Mouse (Mus musculus): ENCODE measurements around the gene Smad9. TPM values are rescaled to one million over a fixed set of nuclear protein-coding genes. Genes with fewer than 3 reads are reported as not detected.

The Smad9 gene
- not detected for polyA plus RNA-seq (2017; shearing (Covaris generic))

GRCm38 (mm10) chr3:54755145-54756041, at the start of gene Smad9:
Smad9 (plus strand) TSS chr3:54755582.

GRCm38 (mm10) chr3:54714253-54714652, 41.1 kb upstream of the Smad9 start, which contains the start of gene Gm21958:
Gm21958 (minus strand) TSS chr3:54714353.

GRCm38 (mm10) chr3:54735247-54736046, 19.9 kb upstream of the Smad9 start, which contains the start of the genes Exosc8 and Alg5:
Exosc8 (minus strand) TSS chr3:54735393.
Alg5 (plus strand) TSS chr3:54735539.

GRCm38 (mm10) chr3:54807666-54808217, 52.4 kb downstream of the Smad9 start, which contains the start of gene Rfxap:
Rfxap (minus strand) TSS chr3:54807791.

Other genes starting within 250 kb of the Smad9 start
- gene Supt20, start 62.8 kb upstream of the Smad9 start, polyA plus RNA-seq (2017; shearing (Covaris generic)) = 368 TPM
- not detected for gene Gm21958, start 41.2 kb upstream of the Smad9 start, polyA plus RNA-seq (2017; shearing (Covaris generic))
- gene Exosc8, start 20.2 kb upstream of the Smad9 start, polyA plus RNA-seq (2017; shearing (Covaris generic)) = 234 TPM
- 105 TPM for gene Alg5, start 20.0 kb upstream of the Smad9 start, polyA plus RNA-seq (2017; shearing (Covaris generic))
- gene Rfxap, start 52.2 kb downstream of the Smad9 start, polyA plus RNA-seq (2017; shearing (Covaris generic)) = 7.7 TPM
- gene Sertm1, start 160.3 kb downstream of the Smad9 start, polyA plus RNA-seq (2017; shearing (Covaris generic)) = not detected